Mouse (Mus musculus) kidney, postnatal 0 days (tissue): Measurements from ENCODE around the gene Apol7c. TPM values are rescaled to one million over a fixed set of nuclear protein-coding genes. Genes with fewer than 3 reads are reported as not detected.
"Not testable (repeated sequence)": the region's sequence is repeated elsewhere in the genome, so short reads cannot be mapped to it uniquely, and the experiment has no call there.

Experiments used
- ATAC-seq: fragments of 200-750 bp; cut with Nextera tagmentation; replicated peaks from 2 replicates; pipeline ENCODE4 v1.8.0; 2017; ENCODE audit warnings: low read depth, moderate number of reproducible peaks, moderate TSS enrichment, moderate library complexity; ENCODE audit not compliant: low FRiP score
- DNase-seq: peaks from one replicate; pipeline ENCODE4 v3.0.0-alpha.2; 2016; ENCODE audit warnings: low spot score
- H3K27ac ChIP-seq: fragments of 300-500 bp; sonication (generic); 2 replicates; pipeline ENCODE4 v1.5.1; 2014; ENCODE audit warnings: mild to moderate bottlenecking
- H3K27me3 ChIP-seq: fragments of 300-500 bp; sonication (generic); 2 replicates; pipeline ENCODE4 v1.6.1; 2014; ENCODE audit warnings: low read length, mixed read lengths; ENCODE audit not compliant: insufficient read depth
- H3K36me3 ChIP-seq: fragments of 300-500 bp; sonication (generic); 2 replicates; pipeline ENCODE4 v1.6.1; 2014; ENCODE audit warnings: low read length, mixed read lengths; ENCODE audit not compliant: insufficient read depth
- H3K4me1 ChIP-seq: fragments of 300-500 bp; sonication (generic); replicated peaks from 2 replicates; pipeline ENCODE4 v1.6.1; 2014; ENCODE audit warnings: antibody characterized with exemption, low read length, mixed read lengths; ENCODE audit not compliant: insufficient read depth
- H3K4me2 ChIP-seq: fragments of 300-500 bp; sonication (generic); 2 replicates; pipeline ENCODE4 v1.6.1; 2014; ENCODE audit warnings: mild to moderate bottlenecking, low read length, moderate library complexity, mixed read lengths
- H3K4me3 ChIP-seq: fragments of 300-500 bp; sonication (generic); replicated peaks from 2 replicates; pipeline ENCODE4 v1.5.1; 2014; ENCODE audit warnings: low read depth, low read length
- H3K9ac ChIP-seq: fragments of 300-500 bp; sonication (generic); 2 replicates; pipeline ENCODE4 v1.6.1; 2014; ENCODE audit warnings: low read depth, low read length
- H3K9me3 ChIP-seq: fragments of 300-500 bp; sonication (generic); replicated peaks from 2 replicates; pipeline ENCODE4 v1.6.1; 2016; ENCODE audit warnings: low read length, inconsistent platforms, mixed read lengths
- CTCF ChIP-seq: IDR thresholded peaks from 2 replicates; pipeline ENCODE4 v1.5.1; 2016; ENCODE audit warnings: antibody characterized with exemption, low read depth, mild to moderate bottlenecking, moderate library complexity
- WGBS: fragments of 180-500 bp; shearing (Covaris S2); extraction: QIAGEN DNeasy Blood & Tissue Kit; methylation state at CpG from one replicate; pipeline ENCODE4 v1.1.7; 2014; 5-methylcytosine and 5-hydroxymethylcytosine counted together
- polyA plus RNA-seq: library from polyadenylated mRNA; unstranded; fragments of >200 nt; fragmentation: Nextera tagmentation; extraction: Ambion mirVana; gene quantifications from 2 replicates; pipeline ENCODE4 v1.2.1, GENCODE M21; 2015

Apol7c gene
- polyA plus RNA-seq: not detected in 2 replicates

GRCm38 (mm10) chr15:77533216-77533615 is at the start of gene Apol7c:
Gene Apol7c (minus strand): TSS chr15:77533316.
- Histone ChIP-seq H3K4me3 (no peak within 1 kb of the TSS), H3K9ac (no peak within 1 kb of the TSS), H3K4me1 (no peaks in the 10 kb centered on the region), H3K36me3 (no peaks in the 10 kb centered on the region), H3K4me2 (no peak within 1 kb of the TSS), H3K27ac (no peak within 1 kb of the TSS), H3K9me3 (no peaks in the 10 kb centered on the region), H3K27me3 (no peaks in the 10 kb centered on the region)
- DNase-seq: no peak
- no peak for TF ChIP-seq CTCF
- no peak for ATAC-seq

GRCm38 (mm10) chr15:77581681-77582080 is 48.6 kb upstream of the Apol7c start:
- no peak for TF ChIP-seq CTCF
- 36% methylated on average over 1 of the region's 1 CpGs for WGBS
- no peak overlapping the region for H3K27ac ChIP-seq

GRCm38 (mm10) chr15:77579311-77579710 is 46.2 kb upstream of the Apol7c start:
- Histone ChIP-seq H3K27ac (no peak overlapping the region), H3K4me3 (no peak overlapping the region), H3K9me3 (no peaks in the 10 kb centered on the region), H3K4me2 (no peak overlapping the region), H3K27me3 (no peaks in the 10 kb centered on the region), H3K9ac (no peak overlapping the region), H3K36me3 (no peaks in the 10 kb centered on the region), H3K4me1 (no peaks in the 10 kb centered on the region)
- WGBS: 88% methylated on average over 4 of the region's 4 CpGs
- no peak for DNase-seq
- TF ChIP-seq CTCF: no peak
- no peak for ATAC-seq

More at GRCm38 (mm10) chr15:77581681-77582080, 48.6 kb upstream of the Apol7c start:
- DNase-seq: peak; percentile 51
- Histone ChIP-seq H3K9me3 (no peaks in the 10 kb centered on the region), H3K4me2 (no peak overlapping the region), H3K27me3 (no peaks in the 10 kb centered on the region), H3K4me3 (no peak overlapping the region), H3K4me1 (no peaks in the 10 kb centered on the region), H3K9ac (no peak overlapping the region), H3K36me3 (no peaks in the 10 kb centered on the region)
- ATAC-seq: no peak

- H3K27me3 ChIP-seq: no peaks in the 10 kb centered on the region
- no peak overlapping the region for H3K27ac ChIP-seq
- H3K4me2 ChIP-seq: no peak overlapping the region
- H3K9me3 ChIP-seq: no peaks in the 10 kb centered on the region
- ATAC-seq: no peak
- H3K36me3 ChIP-seq: no peaks in the 10 kb centered on the region
- 90% methylated on average over 2 of the region's 2 CpGs for WGBS
- H3K4me3 ChIP-seq: no peak overlapping the region
- DNase-seq: no peak
- TF ChIP-seq CTCF: no peak
- no peaks in the 10 kb centered on the region for H3K4me1 ChIP-seq
- H3K9ac ChIP-seq: no peak overlapping the region
Observed at GRCm38 (mm10) chr15:77578801-77579200, 45.7 kb upstream of the Apol7c start.

GRCm38 (mm10) chr15:77563219-77563618 is 30.1 kb upstream of the Apol7c start:
- Histone ChIP-seq H3K27ac (no peak overlapping the region), H3K4me3 (no peak overlapping the region), H3K36me3 (no peaks in the 10 kb centered on the region), H3K9ac (no peak overlapping the region), H3K27me3 (no peaks in the 10 kb centered on the region), H3K9me3 (no peaks in the 10 kb centered on the region), H3K4me1 (no peaks in the 10 kb centered on the region), H3K4me2 (no peak overlapping the region)
- ATAC-seq (no peak), DNase-seq (no peak)
- TF ChIP-seq CTCF: peak; percentile 51

- ATAC-seq (no peak), DNase-seq (no peak)
- Histone ChIP-seq H3K27me3 (no peaks in the 10 kb centered on the region), H3K36me3 (no peaks in the 10 kb centered on the region), H3K9ac (no peak within 1 kb of the TSS), H3K4me2 (no peak within 1 kb of the TSS), H3K4me1 (no peaks in the 10 kb centered on the region), H3K27ac (no peak within 1 kb of the TSS), H3K9me3 (no peaks in the 10 kb centered on the region), H3K4me3 (no peak within 1 kb of the TSS)
- TF ChIP-seq CTCF: no peak
Observed at GRCm38 (mm10) chr15:77561792-77562191, 28.7 kb upstream of the Apol7c start, which contains the start of gene 1700025B11Rik. Gene 1700025B11Rik (minus strand): TSS chr15:77561892.

GRCm38 (mm10) chr15:77539221-77539620 is 6.1 kb upstream of the Apol7c start:
- H3K27ac ChIP-seq, DNase-seq, H3K9me3 ChIP-seq, H3K4me3 ChIP-seq, H3K36me3 ChIP-seq, H3K4me1 ChIP-seq, H3K27me3 ChIP-seq, H3K9ac ChIP-seq, H3K4me2 ChIP-seq, ATAC-seq: not testable (repeated sequence)
- 39% methylated on average over 1 of the region's 1 CpGs for WGBS
